Mouse (Mus musculus): ENCODE results near the gene Arfgap3. TPM values are rescaled to one million over a fixed set of nuclear protein-coding genes. Genes with fewer than 3 reads are reported as not detected.
A peak's percentile ranks its signal among the peaks of the same experiment; 100 is the strongest.
"Not testable (repeated sequence)": the region's sequence is repeated elsewhere in the genome, so short reads cannot be mapped to it uniquely, and the experiment has no call there.

Arfgap3 gene
- polyA plus RNA-seq, 1 experiment, result 21.5 TPM

DNA sequence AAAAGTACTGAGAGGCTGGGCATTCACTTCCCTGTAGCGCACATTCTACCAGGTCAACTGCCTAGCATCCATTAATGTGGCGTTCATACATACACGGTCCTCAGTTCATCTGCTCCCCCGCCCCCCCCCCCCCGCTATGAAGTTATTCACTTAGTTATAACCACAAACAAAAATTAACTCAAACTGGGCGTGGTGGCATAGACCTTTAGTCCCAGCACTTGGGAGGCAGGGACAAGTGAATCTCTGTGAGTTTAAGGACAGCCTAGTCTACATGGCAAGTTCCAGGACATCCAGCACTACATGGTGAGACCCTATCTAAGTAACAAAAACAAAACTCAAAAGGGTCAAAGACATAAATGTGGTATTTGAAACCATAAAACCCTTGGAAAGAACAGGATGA is 11.1 kb downstream of the Arfgap3 start:
- DNase-seq, result no peak
- TF ChIP-seq POLR2A (IDR thresholded peaks at IDR 0.05; ENCODE audit: borderline replicate concordance, insufficient read depth, low read length), result no peak
- TF ChIP-seq CTCF (IDR thresholded peaks at IDR 0.05; ENCODE audit: borderline replicate concordance, insufficient read depth, low read depth, low read length), result no peak
- 83% methylated on average over 6 of the region's 6 CpGs for WGBS

DNA sequence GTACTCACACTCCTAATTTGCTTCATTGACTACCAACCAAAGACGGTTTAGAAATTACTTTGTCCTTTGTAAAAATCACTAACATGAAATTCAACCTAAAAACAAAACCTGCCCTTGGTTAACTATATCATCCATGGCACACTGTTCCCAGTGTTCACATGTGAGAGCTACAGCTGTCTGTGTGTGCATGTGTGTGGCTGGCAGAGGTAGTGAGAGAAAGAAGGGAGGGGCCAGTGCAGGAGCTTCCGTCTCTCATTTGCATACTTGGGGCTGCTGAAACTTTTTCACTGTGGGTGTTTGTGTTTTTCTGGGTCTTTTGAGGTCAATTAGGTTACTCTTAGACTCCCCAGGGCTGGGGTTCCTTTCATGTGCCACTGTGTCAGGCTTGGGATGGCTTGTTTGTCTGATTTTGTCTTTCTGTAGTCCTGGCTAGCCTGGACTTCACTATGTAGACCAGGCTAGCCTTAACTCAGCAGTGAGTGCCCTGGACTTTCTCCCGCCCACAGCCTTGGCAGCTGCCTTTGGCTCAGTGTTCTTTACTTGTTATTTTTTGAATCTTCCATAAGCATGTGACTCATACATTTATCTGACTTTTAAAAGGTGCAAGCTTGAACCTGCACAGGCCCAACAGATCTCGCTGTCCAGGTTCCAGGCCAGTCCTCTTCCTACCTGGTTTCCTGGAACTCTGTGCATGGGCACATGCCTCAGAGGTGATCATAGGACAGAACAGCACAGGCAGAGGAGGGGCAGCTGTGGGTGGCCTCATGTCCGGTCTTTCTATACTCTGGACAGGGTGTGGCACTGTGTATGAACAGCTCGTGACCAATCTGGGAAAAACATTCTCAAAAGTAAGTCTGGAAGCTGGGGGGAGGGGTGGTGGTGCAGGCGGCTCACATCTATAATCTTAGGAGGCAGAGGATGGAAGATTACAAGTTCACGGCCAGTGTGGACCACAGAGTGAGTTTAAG is 11.9 kb downstream of the Arfgap3 start:
- Histone ChIP-seq H3K27ac (ENCODE audit: insufficient read depth, low read length) (no peak overlapping the region), H3K27me3 (ENCODE audit: control insufficient read depth, insufficient read depth, low read length) (no peaks in the 10 kb centered on the region), H3K4me1 (ENCODE audit: control insufficient read depth, insufficient read depth, low read length) (no peaks in the 10 kb centered on the region), H3K4me3 (replicated peaks; ENCODE audit: insufficient read depth, low read depth, low read length) (no peak overlapping the region)
- WGBS, result 92% methylated on average over 8 of the region's 8 CpGs
- TF ChIP-seq CTCF (IDR thresholded peaks at IDR 0.05; ENCODE audit: borderline replicate concordance, insufficient read depth, low read depth, low read length) (no peak), POLR2A (IDR thresholded peaks at IDR 0.05; ENCODE audit: borderline replicate concordance, insufficient read depth, low read length) (no peak)
- DNase-seq, result no peak

More for the DNA sequence above, 11.1 kb downstream of the Arfgap3 start:
- Histone ChIP-seq H3K4me3 (replicated peaks; ENCODE audit: insufficient read depth, low read depth, low read length) (no peak overlapping the region), H3K27me3 (ENCODE audit: control insufficient read depth, insufficient read depth, low read length) (no peaks in the 10 kb centered on the region), H3K4me1 (ENCODE audit: control insufficient read depth, insufficient read depth, low read length) (no peaks in the 10 kb centered on the region), H3K27ac (ENCODE audit: insufficient read depth, low read length) (no peak overlapping the region)

- H3K4me3 ChIP-seq (replicated peaks; ENCODE audit: insufficient read depth, low read depth, low read length), result no peak overlapping the region
- TF ChIP-seq CTCF (IDR thresholded peaks at IDR 0.05; ENCODE audit: borderline replicate concordance, insufficient read depth, low read depth, low read length), result peak; percentile 23; the same call in 1 of the 2 replicates
- TF ChIP-seq POLR2A (IDR thresholded peaks at IDR 0.05; ENCODE audit: borderline replicate concordance, insufficient read depth, low read length), result no peak
- H3K27ac ChIP-seq (ENCODE audit: insufficient read depth, low read length), result no peak overlapping the region
- H3K4me1 ChIP-seq (ENCODE audit: control insufficient read depth, insufficient read depth, low read length), result no peaks in the 10 kb centered on the region
- WGBS, result 89% methylated on average over 3 of the region's 3 CpGs
- no peak for DNase-seq
- H3K27me3 ChIP-seq (ENCODE audit: control insufficient read depth, insufficient read depth, low read length), result no peaks in the 10 kb centered on the region
These were observed 17.7 kb downstream of the Arfgap3 start for GRCm38 (mm10) chr15:83332373-83332772.

DNA sequence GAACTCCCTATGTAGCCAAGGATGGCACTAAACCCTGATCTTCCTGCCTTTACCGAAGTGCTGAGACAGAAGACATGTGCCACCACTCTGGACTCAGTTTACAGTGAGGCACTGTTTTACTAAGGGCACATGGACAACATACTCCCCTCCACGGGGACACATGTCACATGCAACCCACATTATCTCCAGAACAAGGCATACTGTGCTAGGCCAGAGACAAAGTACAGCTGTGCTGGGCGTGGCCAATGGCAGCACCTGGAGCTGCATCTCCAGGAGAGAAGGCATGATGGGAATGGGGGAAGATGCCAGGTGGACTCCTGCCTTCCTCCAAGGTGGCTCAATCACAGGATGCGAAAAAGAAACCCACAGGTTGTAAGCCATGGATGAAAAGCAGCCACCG is 21.1 kb downstream of the Arfgap3 start:
- no peaks in the 10 kb centered on the region for H3K4me1 ChIP-seq (ENCODE audit: control insufficient read depth, insufficient read depth, low read length)
- 88% methylated on average over 5 of the region's 5 CpGs for WGBS
- no peak overlapping the region for H3K4me3 ChIP-seq (replicated peaks; ENCODE audit: insufficient read depth, low read depth, low read length)
- DNase-seq, result no peak
- H3K27me3 ChIP-seq (ENCODE audit: control insufficient read depth, insufficient read depth, low read length), result no peaks in the 10 kb centered on the region
- TF ChIP-seq POLR2A (IDR thresholded peaks at IDR 0.05; ENCODE audit: borderline replicate concordance, insufficient read depth, low read length) (no peak), CTCF (IDR thresholded peaks at IDR 0.05; ENCODE audit: borderline replicate concordance, insufficient read depth, low read depth, low read length) (no peak)
- no peak overlapping the region for H3K27ac ChIP-seq (ENCODE audit: insufficient read depth, low read length)

DNA sequence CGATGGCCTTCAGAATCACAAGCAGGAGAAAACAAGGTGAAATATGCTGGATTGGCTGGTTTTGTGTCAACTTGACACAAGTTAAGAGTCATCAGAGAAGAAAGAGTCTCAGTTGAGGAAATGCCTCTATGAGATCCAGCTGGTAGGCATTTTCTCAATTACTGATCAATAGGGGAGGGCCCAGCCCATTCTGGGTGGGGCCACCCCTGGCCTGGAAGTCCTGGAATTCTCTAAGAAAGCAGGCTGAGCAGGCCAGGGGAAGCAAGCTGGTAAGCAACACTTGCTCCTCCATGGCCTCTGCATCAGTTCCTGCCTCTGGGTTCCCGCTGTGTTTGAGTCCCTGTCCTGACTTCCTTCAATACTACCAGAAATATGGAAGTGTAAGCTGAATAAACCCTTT is 27.0 kb downstream of the Arfgap3 start:
- TF ChIP-seq CTCF (IDR thresholded peaks at IDR 0.05; ENCODE audit: borderline replicate concordance, insufficient read depth, low read depth, low read length), result no peak
- TF ChIP-seq POLR2A (IDR thresholded peaks at IDR 0.05; ENCODE audit: borderline replicate concordance, insufficient read depth, low read length), result no peak
- DNase-seq, result no peak
- 93% methylated on average over 2 of the region's 2 CpGs for WGBS

GRCm38 (mm10) chr15:83314914-83315313 is 35.1 kb downstream of the Arfgap3 start:
- no peak for TF ChIP-seq POLR2A (IDR thresholded peaks at IDR 0.05; ENCODE audit: borderline replicate concordance, insufficient read depth, low read length)
- TF ChIP-seq CTCF (IDR thresholded peaks at IDR 0.05; ENCODE audit: borderline replicate concordance, insufficient read depth, low read depth, low read length), result no peak
- no peak for DNase-seq
- Histone ChIP-seq H3K4me3 (replicated peaks; ENCODE audit: insufficient read depth, low read depth, low read length) (no peak overlapping the region), H3K27ac (ENCODE audit: insufficient read depth, low read length) (no peak overlapping the region), H3K4me1 (ENCODE audit: control insufficient read depth, insufficient read depth, low read length) (no peaks in the 10 kb centered on the region), H3K27me3 (ENCODE audit: control insufficient read depth, insufficient read depth, low read length) (no peaks in the 10 kb centered on the region)
- 78% methylated on average over 1 of the region's 1 CpGs for WGBS

More for the DNA sequence above, 27.0 kb downstream of the Arfgap3 start:
- no peaks in the 10 kb centered on the region for H3K27me3 ChIP-seq (ENCODE audit: control insufficient read depth, insufficient read depth, low read length)
- no peak overlapping the region for H3K4me3 ChIP-seq (replicated peaks; ENCODE audit: insufficient read depth, low read depth, low read length)
- no peak overlapping the region for H3K27ac ChIP-seq (ENCODE audit: insufficient read depth, low read length)
- H3K4me1 ChIP-seq (ENCODE audit: control insufficient read depth, insufficient read depth, low read length), result no peaks in the 10 kb centered on the region

- no peak for TF ChIP-seq CTCF (IDR thresholded peaks at IDR 0.05; ENCODE audit: borderline replicate concordance, insufficient read depth, low read depth, low read length)
- TF ChIP-seq POLR2A (IDR thresholded peaks at IDR 0.05; ENCODE audit: borderline replicate concordance, insufficient read depth, low read length), result no peak
- WGBS, result 89% methylated on average over 5 of the region's 5 CpGs
- no peak overlapping the region for H3K4me3 ChIP-seq (replicated peaks; ENCODE audit: insufficient read depth, low read depth, low read length)
These were observed 40.2 kb downstream of the Arfgap3 start for GRCm38 (mm10) chr15:83309878-83310277.

GRCm38 (mm10) chr15:83308708-83309107 is 41.3 kb downstream of the Arfgap3 start:
- not testable (repeated sequence) for H3K27ac ChIP-seq (ENCODE audit: insufficient read depth, low read length); H3K4me3 ChIP-seq (replicated peaks; ENCODE audit: insufficient read depth, low read depth, low read length); H3K27me3 ChIP-seq (ENCODE audit: control insufficient read depth, insufficient read depth, low read length); DNase-seq
- H3K4me1 ChIP-seq (ENCODE audit: control insufficient read depth, insufficient read depth, low read length), result peaks cover 20% of the 10 kb centered on the region
- WGBS, result 100% methylated on average over 1 of the region's 1 CpGs

More at GRCm38 (mm10) chr15:83309878-83310277, 40.2 kb downstream of the Arfgap3 start:
- DNase-seq, result no peak
- peaks cover 15% of the 10 kb centered on the region for H3K4me1 ChIP-seq (ENCODE audit: control insufficient read depth, insufficient read depth, low read length)
- H3K27ac ChIP-seq (ENCODE audit: insufficient read depth, low read length), result no peak overlapping the region
- H3K27me3 ChIP-seq (ENCODE audit: control insufficient read depth, insufficient read depth, low read length), result no peaks in the 10 kb centered on the region

Measured in cerebellum, adult 2 months (tissue).